Mouse (Mus musculus) MEL (cell line): ENCODE data around the gene Snupn. TPM values are rescaled to one million over a fixed set of nuclear protein-coding genes. Genes with fewer than 3 reads are reported as not detected.
A peak's percentile ranks its signal among the peaks of the same experiment; 100 is the strongest.

Experiments used
- DNase-seq: peaks from one replicate; pipeline ENCODE4 v3.0.0; 2011; ENCODE audit warnings: low read depth, low spot score
- H3K27ac ChIP-seq: 2 replicates; pipeline ENCODE4 v1.5.1; 2012; ENCODE audit warnings: low read depth, mild to moderate bottlenecking, control low read depth, low read length, moderate library complexity; ENCODE audit not compliant: control insufficient read depth
- H3K27me3 ChIP-seq, 2 experiments: fragments of 150-350 bp in 1 of 2; sonication (generic) in 1 of 2; 2 replicates each; pipeline ENCODE4 v1.6.1; 2012; ENCODE audit warnings: low read length in 2 of 2, mild to moderate bottlenecking in 2 of 2, improper control_type of control experiment in 1 of 2, moderate library complexity in 1 of 2; ENCODE audit not compliant: insufficient read depth in 2 of 2, control insufficient read depth in 1 of 2
- H3K36me3 ChIP-seq, 2 experiments: 2 replicates each; pipeline ENCODE4 v1.6.1; 2012 to 2014; ENCODE audit warnings: low read length in 2 of 2, improper control_type of control experiment in 1 of 2, inconsistent platforms in 1 of 2, mild to moderate bottlenecking in 1 of 2; ENCODE audit not compliant: insufficient read depth in 2 of 2, control insufficient read depth in 1 of 2
- H3K4me1 ChIP-seq, 2 experiments: fragments of 150-350 bp in 1 of 2; sonication (generic) in 1 of 2; 2 replicates each; pipeline ENCODE4 v1.6.1; 2012; ENCODE audit warnings: low read length in 2 of 2, improper control_type of control experiment in 1 of 2, mild to moderate bottlenecking in 1 of 2; ENCODE audit not compliant: insufficient read depth in 2 of 2, control insufficient read depth in 1 of 2
- H3K4me3 ChIP-seq, 2 experiments: fragments of 150-350 bp in 1 of 2; sonication (generic) in 1 of 2; 2 replicates each; pipeline ENCODE4 v1.5.1; 2012; ENCODE audit warnings: low read depth in 2 of 2, low read length in 2 of 2, mild to moderate bottlenecking in 2 of 2, moderate library complexity in 2 of 2, control low read depth in 1 of 2, improper control_type of control experiment in 1 of 2; ENCODE audit not compliant: control insufficient read depth in 1 of 2, insufficient read depth in 1 of 2
- H3K79me2 ChIP-seq: 2 replicates; pipeline ENCODE4 v1.6.1; 2012; ENCODE audit warnings: mild to moderate bottlenecking, low read length, moderate library complexity; ENCODE audit not compliant: control insufficient read depth, poor library complexity, insufficient read depth
- H3K9ac ChIP-seq: 2 replicates; pipeline ENCODE4 v1.6.1; 2012; ENCODE audit warnings: low read depth, mild to moderate bottlenecking, control low read depth, low read length, moderate library complexity; ENCODE audit not compliant: control insufficient read depth, poor library complexity, severe bottlenecking
- H3K9me3 ChIP-seq: fragments of 150-350 bp; sonication (generic); replicated peaks from 2 replicates; pipeline ENCODE4 v1.6.1; 2012; ENCODE audit warnings: mild to moderate bottlenecking, low read length, improper control_type of control experiment, moderate library complexity; ENCODE audit not compliant: insufficient read depth
- BHLHE40 ChIP-seq: IDR thresholded peaks from 2 replicates; pipeline ENCODE4 v1.6.1; 2012; ENCODE audit warnings: low read depth, mild to moderate bottlenecking, inconsistent platforms, low read length, improper control_type of control experiment, borderline replicate concordance
- CHD1 ChIP-seq: IDR thresholded peaks from 2 replicates; pipeline ENCODE4 v1.6.1; 2012; ENCODE audit warnings: low read depth, mild to moderate bottlenecking, inconsistent platforms, low read length, improper control_type of control experiment
- CHD2 ChIP-seq: IDR thresholded peaks from 2 replicates; pipeline ENCODE4 v1.6.1; 2011; ENCODE audit warnings: low read length, improper control_type of control experiment
- E2F4 ChIP-seq: IDR thresholded peaks from 2 replicates; pipeline ENCODE4 v1.6.1; 2011; ENCODE audit warnings: low read depth, low read length, improper control_type of control experiment, borderline replicate concordance
- ELF1 ChIP-seq: IDR thresholded peaks from 2 replicates; pipeline ENCODE4 v1.6.1; 2014; ENCODE audit warnings: low read depth, mild to moderate bottlenecking, inconsistent platforms, low read length, improper control_type of control experiment, moderate library complexity
- EP300 ChIP-seq, 2 experiments: IDR thresholded peaks; 2 replicates each; pipeline ENCODE4 v1.6.1; 2011; ENCODE audit warnings: improper control_type of control experiment in 2 of 2, low read length in 2 of 2, low read depth in 1 of 2, mild to moderate bottlenecking in 1 of 2
- ETS1 ChIP-seq: IDR thresholded peaks from 2 replicates; pipeline ENCODE4 v1.6.1; 2012; ENCODE audit warnings: low read depth, mild to moderate bottlenecking, inconsistent platforms, low read length, improper control_type of control experiment, moderate library complexity
- GABPA ChIP-seq: IDR thresholded peaks from 2 replicates; pipeline ENCODE4 v1.6.1; 2012; ENCODE audit warnings: low read depth, mild to moderate bottlenecking, inconsistent platforms, low read length, improper control_type of control experiment, moderate library complexity
- GATA1 ChIP-seq: IDR thresholded peaks from 2 replicates; pipeline ENCODE4 v1.6.1; 2011; ENCODE audit warnings: low read depth, low read length, improper control_type of control experiment
- JUND ChIP-seq: IDR thresholded peaks from 2 replicates; pipeline ENCODE4 v1.6.1; 2011; ENCODE audit warnings: low read depth, mild to moderate bottlenecking, improper control_type of control experiment, low read length
- KAT2A ChIP-seq: conservative IDR thresholded peaks from 2 replicates; pipeline ENCODE4 v1.6.1; 2012; ENCODE audit warnings: low read depth, low read length, improper control_type of control experiment, inconsistent platforms
- MAFK ChIP-seq: IDR thresholded peaks from 2 replicates; pipeline ENCODE4 v1.6.1; 2011; ENCODE audit warnings: low read depth, mild to moderate bottlenecking, low read length, improper control_type of control experiment, borderline replicate concordance
- MAX ChIP-seq: IDR thresholded peaks from 2 replicates; pipeline ENCODE4 v1.6.1; 2011; ENCODE audit warnings: low read length, improper control_type of control experiment
- MAZ ChIP-seq: IDR thresholded peaks from 2 replicates; pipeline ENCODE4 v1.6.1; 2012; ENCODE audit warnings: low read depth, mild to moderate bottlenecking, inconsistent platforms, low read length, improper control_type of control experiment
- MEF2A ChIP-seq: IDR thresholded peaks from 2 replicates; pipeline ENCODE4 v1.6.1; 2014; ENCODE audit warnings: low read depth, mild to moderate bottlenecking, inconsistent platforms, low read length, improper control_type of control experiment; ENCODE audit not compliant: poor library complexity, insufficient replicate concordance, severe bottlenecking; ENCODE audit errors: extremely low read depth
- MXI1 ChIP-seq: IDR thresholded peaks from 2 replicates; pipeline ENCODE4 v1.6.1; 2011; ENCODE audit warnings: mild to moderate bottlenecking, low read depth, low read length, improper control_type of control experiment
- MYB ChIP-seq: IDR thresholded peaks from 2 replicates; pipeline ENCODE4 v1.6.1; 2011; ENCODE audit warnings: mild to moderate bottlenecking, low read depth, low read length, improper control_type of control experiment
- MYC ChIP-seq: IDR thresholded peaks from 2 replicates; pipeline ENCODE4 v1.6.1; 2011; ENCODE audit warnings: low read depth, mild to moderate bottlenecking, low read length, improper control_type of control experiment, moderate library complexity
- NELFE ChIP-seq: IDR thresholded peaks from 2 replicates; pipeline ENCODE4 v1.6.1; 2011; ENCODE audit warnings: low read depth, low read length, improper control_type of control experiment
- NRF1 ChIP-seq: IDR thresholded peaks from 2 replicates; pipeline ENCODE4 v1.6.1; 2014; ENCODE audit warnings: low read depth, mild to moderate bottlenecking, inconsistent platforms, low read length, improper control_type of control experiment, moderate library complexity; ENCODE audit not compliant: poor library complexity, insufficient read depth, severe bottlenecking
- POLR2A ChIP-seq, 2 experiments: IDR thresholded peaks; 2 replicates each; pipeline ENCODE4 v1.6.1; 2011 to 2012; ENCODE audit warnings: low read length in 2 of 2, mild to moderate bottlenecking in 2 of 2, control low read depth in 1 of 2, improper control_type of control experiment in 1 of 2, low read depth in 1 of 2, moderate library complexity in 1 of 2; ENCODE audit not compliant: control insufficient read depth in 1 of 2, insufficient read depth in 1 of 2, poor library complexity in 1 of 2
- POLR2AphosphoS2 ChIP-seq: IDR thresholded peaks from 2 replicates; pipeline ENCODE4 v1.6.1; 2011; ENCODE audit warnings: low read length, improper control_type of control experiment
- RAD21 ChIP-seq: IDR thresholded peaks from 2 replicates; pipeline ENCODE4 v1.6.1; 2011; ENCODE audit warnings: mild to moderate bottlenecking, low read depth, low read length, improper control_type of control experiment
- RCOR1 ChIP-seq: IDR thresholded peaks from 2 replicates; pipeline ENCODE4 v1.6.1; 2012; ENCODE audit warnings: low read depth, mild to moderate bottlenecking, inconsistent platforms, low read length, improper control_type of control experiment
- SIN3A ChIP-seq: IDR thresholded peaks from 2 replicates; pipeline ENCODE4 v1.6.1; 2012; ENCODE audit warnings: low read length, improper control_type of control experiment, inconsistent platforms
- SMC3 ChIP-seq: IDR thresholded peaks from 2 replicates; pipeline ENCODE4 v1.6.1; 2011; ENCODE audit warnings: low read depth, low read length, improper control_type of control experiment
- TAL1 ChIP-seq: IDR thresholded peaks from 2 replicates; pipeline ENCODE4 v1.6.1; 2012; ENCODE audit warnings: mild to moderate bottlenecking, inconsistent platforms, low read length, moderate library complexity, mixed read lengths
- TBP ChIP-seq: IDR thresholded peaks from 2 replicates; pipeline ENCODE4 v1.8.0; 2011; ENCODE audit warnings: low read depth, low read length, improper control_type of control experiment
- TCF12 ChIP-seq: IDR thresholded peaks from 2 replicates; pipeline ENCODE4 v1.6.1; 2014; ENCODE audit warnings: low read depth, mild to moderate bottlenecking, inconsistent platforms, low read length, improper control_type of control experiment, moderate library complexity
- UBTF ChIP-seq: IDR thresholded peaks from 2 replicates; pipeline ENCODE4 v1.6.1; 2012; ENCODE audit warnings: low read depth, mild to moderate bottlenecking, inconsistent platforms, low read length, improper control_type of control experiment, moderate library complexity, borderline replicate concordance; ENCODE audit not compliant: insufficient read depth
- USF1 ChIP-seq: IDR thresholded peaks from 2 replicates; pipeline ENCODE4 v1.6.1; 2014; ENCODE audit warnings: low read depth, mild to moderate bottlenecking, inconsistent platforms, low read length, improper control_type of control experiment, moderate library complexity
- USF2 ChIP-seq, 2 experiments: IDR thresholded peaks; 2 replicates each; pipeline ENCODE4 v1.6.1; 2011 to 2012; ENCODE audit warnings: improper control_type of control experiment in 2 of 2, low read length in 2 of 2, borderline replicate concordance in 1 of 2, inconsistent platforms in 1 of 2, low read depth in 1 of 2, mild to moderate bottlenecking in 1 of 2; ENCODE audit not compliant: insufficient read depth in 1 of 2
- ZC3H11A ChIP-seq: IDR thresholded peaks from 2 replicates; pipeline ENCODE4 v1.6.1; 2012; ENCODE audit warnings: low read depth, mild to moderate bottlenecking, inconsistent platforms, low read length, improper control_type of control experiment
- ZMIZ1 ChIP-seq: IDR thresholded peaks from 2 replicates; pipeline ENCODE4 v1.6.1; 2012; ENCODE audit warnings: low read depth, mild to moderate bottlenecking, inconsistent platforms, low read length, improper control_type of control experiment, moderate library complexity
- polyA plus RNA-seq, 2 experiments: library from polyadenylated mRNA; stranded (reverse) in 1 of 2; unstranded in 1 of 2; fragments of >175 nt in 1 of 2; fragments of >200 nt in 1 of 2; gene quantifications; 2 replicates each; pipeline versions ENCODE4 v1.2.1 to v1.2.4; 2012; ENCODE audit warnings: low replicate concordance in 2 of 2, low read depth in 1 of 2; ENCODE audit not compliant: insufficient read length in 2 of 2, insufficient read depth in 1 of 2, missing spikeins in 1 of 2
- total RNA-seq: library from RNA; depleted of rRNA; stranded (reverse); fragments of 300-350 nt; gene quantifications from 2 replicates; pipeline ENCODE4 v1.2.3, GENCODE M21; 2012; rRNA removed

The Snupn gene
- 13.0 and 14.6 TPM in 2 replicates for total RNA-seq
- 10 to 100 TPM in 1 of 2 experiments, not detected in 1; 14.7 TPM for polyA plus RNA-seq

DNA sequence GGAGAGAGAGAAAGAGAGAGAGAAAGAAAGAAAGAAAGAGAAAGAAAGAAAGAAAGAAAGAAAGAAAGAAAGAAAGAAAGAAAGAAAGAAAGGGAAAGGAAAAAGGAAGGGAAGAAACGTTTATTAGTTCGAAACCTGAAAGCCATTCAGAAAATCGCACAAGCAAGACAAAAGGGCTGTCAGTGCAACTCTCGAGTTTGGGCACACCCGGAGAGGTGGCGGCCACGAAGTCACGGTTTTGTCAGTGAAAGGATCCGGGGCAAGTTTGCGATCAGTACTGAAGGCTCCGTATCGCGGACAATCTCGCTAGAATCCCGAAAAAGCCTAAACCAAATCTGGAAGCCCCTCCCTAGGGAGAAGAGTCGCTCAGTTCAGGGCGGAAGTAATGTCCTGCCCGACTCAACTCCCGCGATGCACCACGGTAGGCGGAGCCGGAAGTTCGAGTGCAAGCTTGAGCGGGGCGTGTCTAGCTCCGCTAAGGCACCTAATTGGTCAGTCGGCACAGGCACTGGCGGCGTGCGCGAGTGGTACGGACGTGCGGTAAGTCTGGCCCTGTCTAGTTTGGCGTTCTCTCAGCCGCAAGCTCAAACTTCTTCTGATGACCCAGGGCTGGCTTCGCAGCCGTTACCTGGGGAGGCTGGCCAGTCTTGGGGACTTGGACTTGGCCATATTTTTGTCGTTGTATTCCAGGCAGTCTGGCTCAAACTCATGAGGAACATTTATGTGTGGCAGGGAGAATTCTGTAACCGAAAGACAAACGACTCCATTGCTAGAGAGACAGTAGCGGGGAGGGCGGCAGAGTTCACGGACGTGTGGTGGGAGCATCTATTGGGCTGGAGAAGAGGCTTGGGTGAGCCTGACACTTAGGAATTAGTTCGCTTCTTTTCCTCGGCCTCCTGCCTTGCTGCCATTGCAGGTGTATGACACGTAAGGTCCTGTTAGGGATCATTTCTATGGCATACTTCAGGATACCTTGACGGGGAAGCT lies at the start of gene Snupn:
TSS of gene Snupn (plus strand) at position 465 of the 987 bp plus-strand sequence.
- H3K9me3 ChIP-seq = no peaks in the 10 kb centered on the region
- no peaks in the 10 kb centered on the region for H3K27me3 ChIP-seq
- no peaks in the 10 kb centered on the region; the same call in 1 of the 2 replicates for H3K79me2 ChIP-seq
- H3K27ac ChIP-seq = peak within 1 kb of the TSS; percentile 87
- peaks cover 2 to 11% of the 10 kb centered on the region in 2 experiments; a peak in 3 of 4 replicates for H3K4me1 ChIP-seq
- peak within 1 kb of the TSS; percentile 92 for H3K9ac ChIP-seq
- DNase-seq = peak; percentile 100
- peaks cover 0 to 11% of the 10 kb centered on the region in 2 experiments; a peak in 2 of 4 replicates for H3K36me3 ChIP-seq
- H3K4me3 ChIP-seq = peak within 1 kb of the TSS; percentile 85 to 99
- TF ChIP-seq USF1 (peak; percentile 50), GABPA (no peak), POLR2A (IDR thresholded peaks at IDR 0.05; ENCODE audit: control insufficient read depth in 1 of 2, insufficient read depth in 1 of 2, low read depth in 1 of 2, low read length in 2 of 2, poor library complexity in 1 of 2) (peak; percentile 79 to 99), RCOR1 (no peak), CHD2 (peak; percentile 85), ELF1 (peak; percentile 98), USF2 (IDR thresholded peaks at IDR 0.05; ENCODE audit: borderline replicate concordance in 1 of 2, insufficient read depth in 1 of 2, low read depth in 1 of 2, low read length in 2 of 2) (no peak), ETS1 (no peak; the same call in 1 of the 2 replicates), SMC3 (no peak), MAFK (no peak), POLR2AphosphoS2 (peak; percentile 97), MXI1 (peak; percentile 95), RAD21 (no peak), TAL1 (no peak), ZC3H11A (no peak), GATA1 (no peak), CHD1 (no peak), NRF1 (peak; percentile 63), JUND (no peak), BHLHE40 (no peak), MEF2A (no peak), E2F4 (no peak), MAZ (no peak; the same call in none of the 2 replicates), TBP (peak; percentile 92), ZMIZ1 (peak; percentile 98), UBTF (0 out of 2 replicates have a peak, but pooled peaks have one; percentile 29), TCF12 (peak; percentile 76), MYB (no peak), EP300 (IDR thresholded peaks at IDR 0.05; ENCODE audit: low read depth in 1 of 2, low read length in 2 of 2) (peak in 1 of 2 experiments; percentile 36; a peak in 1 of 4 replicates), SIN3A (peak; percentile 95), MYC (peak; percentile 78), KAT2A (peak; percentile 91), MAX (peak; percentile 88), NELFE (peak; percentile 99)
